Mouse (Mus musculus) small intestine, adult 2 months (tissue): ENCODE results near the gene Pdgfra.

Experiments used
- CTCF ChIP-seq: fragments of 200-500 bp; IDR thresholded peaks from 2 replicates; pipeline ENCODE4 v1.5.1; 2012; ENCODE audit warnings: low read depth, mild to moderate bottlenecking, control low read depth, inconsistent platforms, low read length, moderate library complexity, mixed read lengths; ENCODE audit not compliant: insufficient replicate concordance, insufficient read length; ENCODE audit errors: extremely low read depth
- POLR2A ChIP-seq: fragments of 200-500 bp; IDR thresholded peaks from 2 replicates; pipeline ENCODE4 v1.6.1; 2012; ENCODE audit warnings: low read depth, mild to moderate bottlenecking, control low read depth, inconsistent platforms, low read length, moderate library complexity

DNA sequence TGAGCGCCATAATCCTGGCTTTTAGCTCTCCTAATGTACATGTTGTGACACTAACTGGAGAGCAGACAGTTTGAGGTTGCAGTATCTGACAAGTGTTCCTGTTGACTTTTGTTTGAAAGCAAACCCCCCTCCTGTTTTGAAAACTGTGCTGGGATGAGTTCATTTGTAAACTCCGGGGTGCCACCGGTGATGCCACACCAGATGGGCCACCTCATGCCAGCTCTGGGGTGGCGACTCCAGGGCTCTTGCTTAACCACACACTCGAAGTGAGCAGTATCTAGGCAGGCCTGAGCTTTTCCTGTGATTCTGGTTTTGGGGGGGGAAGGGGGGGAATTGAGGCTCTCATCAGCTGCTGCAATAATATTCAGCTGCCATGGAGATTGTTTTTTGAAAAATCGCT lies 31.6 kb downstream of the Pdgfra start:
- TF ChIP-seq CTCF, result no peak
- no peak for TF ChIP-seq POLR2A
